Mouse (Mus musculus): Measurements from ENCODE around the gene Nisch. TPM values are rescaled to one million over a fixed set of nuclear protein-coding genes. Genes with fewer than 3 reads are reported as not detected.
A peak's percentile ranks its signal among the peaks of the same experiment; 100 is the strongest.

Gene Nisch
- polyA plus RNA-seq, 1 experiment from 2014 or later = 245 TPM

DNA sequence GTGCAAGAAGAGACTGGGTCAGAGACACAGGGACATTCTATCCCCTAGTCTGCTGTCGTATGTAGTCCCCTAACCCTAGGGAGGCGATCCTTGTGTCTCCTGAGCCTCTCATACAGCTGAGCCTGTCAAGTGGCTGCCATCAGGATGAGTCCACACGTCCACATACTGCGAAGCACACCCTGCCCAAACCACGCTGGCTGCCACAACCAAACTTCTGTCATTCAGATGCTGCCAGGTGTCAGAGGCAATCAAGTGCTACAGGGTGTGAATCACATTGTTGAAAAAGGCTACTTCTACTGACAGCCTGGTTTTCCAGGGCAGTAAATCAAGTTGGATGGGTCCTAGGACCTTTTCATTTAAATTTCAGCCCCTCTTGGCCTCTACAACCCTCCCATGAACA is 39.0 kb downstream of the Nisch start:
- Histone ChIP-seq H3K27ac (ENCODE audit: low read depth, low read length) (no peak overlapping the region), H3K4me1 (replicated peaks; ENCODE audit: control insufficient read depth, insufficient read depth, low read length) (peaks cover 1% of the 10 kb centered on the region; the same call in 1 of the 2 replicates), H3K9me3 (ENCODE audit: control insufficient read depth, low read length) (no peaks in the 10 kb centered on the region), H3K4me2 (no peak overlapping the region), H3K36me3 (ENCODE audit: control insufficient read depth, insufficient read depth, low read length) (peaks cover 79% of the 10 kb centered on the region), H3K4me3 (ENCODE audit: low read depth, low read length) (no peak overlapping the region), H3K27me3 (replicated peaks; ENCODE audit: control insufficient read depth, insufficient read depth, low read length) (no peaks in the 10 kb centered on the region), H3K9ac (ENCODE audit: low read depth, low read length) (no peak overlapping the region)
- ATAC-seq (replicated peaks; ENCODE audit: low FRiP score) (no peak), DNase-seq (ENCODE audit: low spot score) (no peak)
- WGBS = 83% methylated on average over 5 of the region's 5 CpGs

DNA sequence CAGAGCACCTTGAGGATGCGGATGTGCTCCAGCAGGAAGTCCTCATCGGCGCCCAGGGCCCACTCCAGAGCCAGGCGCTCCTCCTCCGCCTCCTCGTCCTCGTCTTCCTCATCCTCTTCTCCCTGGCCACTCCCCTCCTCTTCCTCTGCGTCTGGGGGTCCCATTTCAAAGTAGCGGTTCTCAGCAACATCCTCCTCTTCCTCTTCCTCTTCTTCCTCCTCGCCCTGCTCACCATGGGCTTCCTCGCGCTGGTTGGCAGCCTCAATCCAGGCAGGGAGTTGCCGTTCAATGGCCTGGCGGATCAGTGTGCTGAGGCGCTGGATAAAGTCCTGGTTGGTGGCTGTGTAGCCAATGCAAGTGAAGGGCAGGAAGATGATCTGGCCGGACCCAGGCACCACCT is 39.5 kb downstream of the Nisch start:
- Histone ChIP-seq H3K36me3 (ENCODE audit: control insufficient read depth, insufficient read depth, low read length) (peaks cover 79% of the 10 kb centered on the region), H3K9me3 (ENCODE audit: control insufficient read depth, low read length) (no peaks in the 10 kb centered on the region), H3K9ac (ENCODE audit: low read depth, low read length) (no peak overlapping the region), H3K4me1 (replicated peaks; ENCODE audit: control insufficient read depth, insufficient read depth, low read length) (no peaks in the 10 kb centered on the region), H3K27me3 (replicated peaks; ENCODE audit: control insufficient read depth, insufficient read depth, low read length) (no peaks in the 10 kb centered on the region), H3K27ac (ENCODE audit: low read depth, low read length) (no peak overlapping the region), H3K4me3 (ENCODE audit: low read depth, low read length) (no peak overlapping the region), H3K4me2 (no peak overlapping the region)
- DNase-seq (ENCODE audit: low spot score) (no peak), ATAC-seq (replicated peaks; ENCODE audit: low FRiP score) (no peak)
- WGBS = 83% methylated on average over 16 of the region's 16 CpGs

DNA sequence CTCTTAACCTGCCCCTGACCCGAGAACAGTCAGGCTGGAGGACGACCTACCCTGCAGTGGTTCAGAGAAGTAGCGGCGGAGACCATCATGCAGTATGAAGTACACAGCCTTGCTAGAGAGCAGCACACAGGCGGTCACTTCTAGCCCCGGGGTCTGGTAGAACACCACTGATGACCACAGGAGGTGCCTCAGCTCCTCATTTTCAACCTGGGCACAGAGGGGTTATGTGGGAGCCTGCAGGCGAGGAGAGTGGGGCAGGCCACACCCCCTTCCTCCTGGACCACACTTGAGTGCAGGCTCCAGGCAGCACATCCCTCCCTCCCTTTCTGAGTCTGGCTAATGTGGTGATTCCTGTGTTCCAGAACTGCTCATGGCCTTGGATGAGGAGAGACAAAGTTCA is 43.2 kb downstream of the Nisch start:
- H3K27ac ChIP-seq (ENCODE audit: low read depth, low read length) = no peak overlapping the region
- WGBS = 88% methylated on average over 7 of the region's 7 CpGs
- no peak for ATAC-seq (replicated peaks; ENCODE audit: low FRiP score)

DNA sequence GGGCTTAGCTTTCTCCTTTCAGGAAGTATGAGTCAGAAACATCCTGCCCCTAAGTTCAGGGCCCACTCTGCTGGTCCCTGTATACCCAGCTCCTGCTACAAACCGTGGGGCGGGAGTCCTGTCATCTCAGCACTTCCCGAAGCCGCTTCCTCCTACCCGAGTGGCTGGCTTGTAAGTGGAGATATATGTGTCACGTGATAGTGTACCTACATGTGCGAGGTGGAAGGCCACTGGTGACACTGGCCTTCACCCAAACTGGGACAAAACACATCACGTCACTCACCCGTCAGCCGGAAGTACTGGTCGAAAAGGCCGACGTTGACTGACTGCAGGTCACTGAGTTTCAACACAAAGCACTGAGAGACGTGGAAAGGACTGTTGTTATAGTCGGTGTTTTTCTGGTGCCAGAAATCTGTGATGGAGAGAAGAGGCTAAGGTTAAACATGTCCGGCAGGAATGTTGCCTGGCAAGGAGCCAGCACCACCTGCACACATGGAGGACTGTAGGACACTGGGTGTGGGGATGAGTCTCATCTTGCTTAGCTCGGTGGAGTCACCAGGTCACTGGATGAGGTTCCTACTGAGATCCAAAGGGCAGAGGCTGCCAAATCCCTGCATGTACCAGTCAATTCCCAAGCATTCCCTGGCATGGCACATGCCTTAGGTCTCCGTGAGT is 43.8 kb downstream of the Nisch start:
- Histone ChIP-seq H3K9me3 (ENCODE audit: control insufficient read depth, low read length) (no peaks in the 10 kb centered on the region), H3K27ac (ENCODE audit: low read depth, low read length) (no peak overlapping the region), H3K4me1 (replicated peaks; ENCODE audit: control insufficient read depth, insufficient read depth, low read length) (0 out of 2 replicates have a peak, but pooled peaks cover 5% of the 10 kb centered on the region), H3K36me3 (ENCODE audit: control insufficient read depth, insufficient read depth, low read length) (peaks cover 76% of the 10 kb centered on the region), H3K4me2 (no peak overlapping the region), H3K9ac (ENCODE audit: low read depth, low read length) (no peak overlapping the region), H3K4me3 (ENCODE audit: low read depth, low read length) (no peak overlapping the region), H3K27me3 (replicated peaks; ENCODE audit: control insufficient read depth, insufficient read depth, low read length) (no peaks in the 10 kb centered on the region)
- DNase-seq (ENCODE audit: low spot score) = no peak
- ATAC-seq (replicated peaks; ENCODE audit: low FRiP score) = no peak
- 81% methylated on average over 18 of the region's 18 CpGs for WGBS

More for the DNA sequence above, 43.2 kb downstream of the Nisch start:
- Histone ChIP-seq H3K4me3 (ENCODE audit: low read depth, low read length) (no peak overlapping the region), H3K4me2 (no peak overlapping the region), H3K36me3 (ENCODE audit: control insufficient read depth, insufficient read depth, low read length) (peaks cover 78% of the 10 kb centered on the region), H3K4me1 (replicated peaks; ENCODE audit: control insufficient read depth, insufficient read depth, low read length) (0 out of 2 replicates have a peak, but pooled peaks cover under 1% of the 10 kb centered on the region), H3K9me3 (ENCODE audit: control insufficient read depth, low read length) (no peaks in the 10 kb centered on the region), H3K9ac (ENCODE audit: low read depth, low read length) (no peak overlapping the region), H3K27me3 (replicated peaks; ENCODE audit: control insufficient read depth, insufficient read depth, low read length) (no peaks in the 10 kb centered on the region)
- DNase-seq (ENCODE audit: low spot score) = no peak

DNA sequence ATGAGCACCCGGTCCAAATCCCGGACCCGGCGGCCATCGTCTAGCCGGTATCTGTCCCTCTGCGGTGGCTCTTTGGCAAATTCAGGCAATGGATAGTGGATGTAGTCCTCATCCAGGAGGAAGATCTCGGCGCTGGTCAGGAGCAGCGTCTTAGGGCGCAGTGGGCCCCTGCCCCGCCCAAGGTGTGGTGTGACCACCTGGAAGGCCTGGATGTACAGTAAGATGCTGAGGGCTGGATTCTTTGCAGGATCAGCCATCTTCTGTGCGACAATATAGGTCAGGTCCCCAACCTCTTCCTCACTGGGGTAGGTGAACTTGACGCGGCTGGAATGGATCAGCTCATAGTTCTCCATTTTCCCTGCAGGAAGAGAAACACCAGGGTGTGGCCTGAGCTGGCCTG is 44.9 kb downstream of the Nisch start:
- Histone ChIP-seq H3K9ac (ENCODE audit: low read depth, low read length) (no peak overlapping the region), H3K4me2 (no peak overlapping the region), H3K4me1 (replicated peaks; ENCODE audit: control insufficient read depth, insufficient read depth, low read length) (0 out of 2 replicates have a peak, but pooled peaks cover 5% of the 10 kb centered on the region), H3K27me3 (replicated peaks; ENCODE audit: control insufficient read depth, insufficient read depth, low read length) (peaks cover 7% of the 10 kb centered on the region; the same call in 1 of the 2 replicates), H3K9me3 (ENCODE audit: control insufficient read depth, low read length) (no peaks in the 10 kb centered on the region), H3K36me3 (ENCODE audit: control insufficient read depth, insufficient read depth, low read length) (peaks cover 65% of the 10 kb centered on the region), H3K4me3 (ENCODE audit: low read depth, low read length) (no peak overlapping the region), H3K27ac (ENCODE audit: low read depth, low read length) (no peak overlapping the region)
- no peak for ATAC-seq (replicated peaks; ENCODE audit: low FRiP score)
- 94% methylated on average over 15 of the region's 15 CpGs for WGBS
- DNase-seq (ENCODE audit: low spot score) = no peak

DNA sequence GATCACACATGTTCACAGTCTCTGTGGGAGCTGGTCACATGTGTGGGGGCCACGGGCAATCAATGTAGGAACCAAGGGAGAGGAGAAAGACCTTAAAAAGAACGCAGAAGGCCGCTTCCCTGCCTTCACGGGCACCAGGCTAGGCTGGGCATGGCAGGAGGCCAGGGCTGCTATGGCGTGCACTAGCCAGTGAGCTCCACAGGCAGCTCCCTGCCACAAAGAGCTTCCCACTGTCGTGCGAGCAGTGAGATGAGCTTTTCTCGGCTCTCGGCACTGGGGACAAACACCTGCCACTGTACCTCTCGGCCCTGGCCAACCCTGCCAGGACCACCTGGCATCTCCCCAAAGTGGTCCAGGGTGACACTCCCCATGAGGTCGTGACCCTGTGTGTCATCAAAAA is 45.4 kb downstream of the Nisch start:
- Histone ChIP-seq H3K36me3 (ENCODE audit: control insufficient read depth, insufficient read depth, low read length) (peaks cover 60% of the 10 kb centered on the region), H3K4me1 (replicated peaks; ENCODE audit: control insufficient read depth, insufficient read depth, low read length) (peaks cover 6% of the 10 kb centered on the region; the same call in 1 of the 2 replicates), H3K9me3 (ENCODE audit: control insufficient read depth, low read length) (no peaks in the 10 kb centered on the region), H3K27ac (ENCODE audit: low read depth, low read length) (no peak overlapping the region), H3K27me3 (replicated peaks; ENCODE audit: control insufficient read depth, insufficient read depth, low read length) (peaks cover 7% of the 10 kb centered on the region; the same call in 1 of the 2 replicates), H3K4me3 (ENCODE audit: low read depth, low read length) (no peak overlapping the region), H3K9ac (ENCODE audit: low read depth, low read length) (no peak overlapping the region), H3K4me2 (no peak overlapping the region)
- no peak for ATAC-seq (replicated peaks; ENCODE audit: low FRiP score)
- DNase-seq (ENCODE audit: low spot score) = no peak
- WGBS = 96% methylated on average over 11 of the region's 11 CpGs

DNA sequence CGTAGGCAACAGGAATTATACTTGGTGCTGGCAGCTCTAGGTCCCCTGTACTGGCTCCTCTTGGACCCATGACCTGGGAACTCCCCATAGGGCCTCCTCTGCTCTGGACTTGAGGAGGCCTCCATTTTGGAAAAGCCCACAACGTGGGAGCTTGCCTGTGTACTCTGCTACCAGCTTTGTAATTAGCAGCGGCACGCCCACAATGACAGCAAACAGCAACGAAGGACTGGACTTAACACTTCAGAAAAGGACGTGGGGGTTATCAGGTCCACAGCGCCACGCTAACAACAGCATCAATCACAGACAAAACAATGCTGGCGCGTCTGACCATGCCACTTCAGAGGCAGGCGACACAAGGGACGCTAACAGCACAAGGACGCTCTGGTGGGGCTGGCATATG is 45.8 kb downstream of the Nisch start:
- no peak for DNase-seq (ENCODE audit: low spot score)
- peaks cover 7% of the 10 kb centered on the region; the same call in 1 of the 2 replicates for H3K27me3 ChIP-seq (replicated peaks; ENCODE audit: control insufficient read depth, insufficient read depth, low read length)
- H3K4me3 ChIP-seq (ENCODE audit: low read depth, low read length) = no peak overlapping the region
- H3K9me3 ChIP-seq (ENCODE audit: control insufficient read depth, low read length) = no peaks in the 10 kb centered on the region
- no peak overlapping the region for H3K27ac ChIP-seq (ENCODE audit: low read depth, low read length)
- peaks cover 56% of the 10 kb centered on the region for H3K36me3 ChIP-seq (ENCODE audit: control insufficient read depth, insufficient read depth, low read length)
- ATAC-seq (replicated peaks; ENCODE audit: low FRiP score) = no peak
- WGBS = 80% methylated on average over 13 of the region's 13 CpGs
- no peak overlapping the region for H3K4me2 ChIP-seq
- peaks cover 10% of the 10 kb centered on the region; the same call in 1 of the 2 replicates for H3K4me1 ChIP-seq (replicated peaks; ENCODE audit: control insufficient read depth, insufficient read depth, low read length)
- H3K9ac ChIP-seq (ENCODE audit: low read depth, low read length) = no peak overlapping the region

DNA sequence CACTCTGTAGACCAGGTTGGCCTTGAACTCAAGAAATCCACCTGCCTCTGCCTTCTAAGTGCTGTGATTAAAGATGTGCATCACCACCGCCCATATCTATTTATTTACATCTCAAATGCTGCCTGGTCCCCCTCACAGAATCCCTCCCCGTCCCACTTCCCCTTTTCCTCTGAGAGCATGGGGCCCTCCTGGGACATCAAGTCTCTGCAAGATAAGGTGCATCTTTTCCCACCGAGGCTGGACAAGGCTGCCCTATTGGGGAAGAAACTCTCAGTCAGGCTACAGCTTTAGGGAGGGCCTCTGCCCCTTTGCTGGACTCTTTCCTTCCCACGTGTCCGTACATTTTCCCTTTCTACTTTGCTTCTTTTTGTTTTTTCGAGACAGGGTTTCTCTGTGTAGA is 47.2 kb downstream of the Nisch start:
- H3K36me3 ChIP-seq (ENCODE audit: control insufficient read depth, insufficient read depth, low read length) = peaks cover 44% of the 10 kb centered on the region
- ATAC-seq (replicated peaks; ENCODE audit: low FRiP score) = no peak

DNA sequence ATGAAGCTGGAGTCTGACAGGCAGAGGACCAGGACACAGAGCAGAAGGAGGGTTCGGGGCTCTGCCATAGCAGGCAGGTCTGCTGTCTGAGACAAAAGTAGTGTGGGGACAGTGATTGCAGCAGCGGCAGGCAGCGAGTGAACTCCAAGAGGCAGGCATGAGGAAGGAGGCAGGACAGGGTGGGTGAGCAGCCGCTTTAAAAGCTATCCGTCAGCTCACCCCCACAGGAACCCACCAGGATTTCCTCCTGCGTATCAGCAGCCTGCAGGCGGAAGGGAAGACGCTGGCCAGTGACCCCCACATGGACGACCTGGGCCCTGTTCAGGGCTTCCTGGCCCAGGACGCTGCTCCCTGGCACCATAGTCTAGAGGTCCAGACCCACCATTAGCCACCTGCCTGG is 48.3 kb downstream of the Nisch start, which contains the start of gene Stab1:
Gene Stab1 (minus strand): TSS at position 217 of the 400 bp plus-strand sequence.
- no peak within 1 kb of the TSS for H3K9ac ChIP-seq (ENCODE audit: low read depth, low read length)
- peak within 1 kb of the TSS; percentile 35 for H3K4me2 ChIP-seq
- 19% methylated on average over 10 of the region's 10 CpGs for WGBS
- peak within 1 kb of the TSS; percentile 28 for H3K4me3 ChIP-seq (ENCODE audit: low read depth, low read length)
- H3K9me3 ChIP-seq (ENCODE audit: control insufficient read depth, low read length) = no peaks in the 10 kb centered on the region
- peaks cover 33% of the 10 kb centered on the region for H3K36me3 ChIP-seq (ENCODE audit: control insufficient read depth, insufficient read depth, low read length)
- H3K4me1 ChIP-seq (replicated peaks; ENCODE audit: control insufficient read depth, insufficient read depth, low read length) = peaks cover 24% of the 10 kb centered on the region
- H3K27me3 ChIP-seq (replicated peaks; ENCODE audit: control insufficient read depth, insufficient read depth, low read length) = peaks cover 7% of the 10 kb centered on the region; the same call in 1 of the 2 replicates
- no peak for ATAC-seq (replicated peaks; ENCODE audit: low FRiP score)
- H3K27ac ChIP-seq (ENCODE audit: low read depth, low read length) = no peak within 1 kb of the TSS
- DNase-seq (ENCODE audit: low spot score) = no peak

More for the DNA sequence above, 47.2 kb downstream of the Nisch start:
- Histone ChIP-seq H3K4me2 (no peak overlapping the region), H3K27me3 (replicated peaks; ENCODE audit: control insufficient read depth, insufficient read depth, low read length) (peaks cover 7% of the 10 kb centered on the region; the same call in 1 of the 2 replicates), H3K27ac (ENCODE audit: low read depth, low read length) (no peak overlapping the region), H3K9me3 (ENCODE audit: control insufficient read depth, low read length) (no peaks in the 10 kb centered on the region), H3K4me3 (ENCODE audit: low read depth, low read length) (no peak overlapping the region), H3K4me1 (replicated peaks; ENCODE audit: control insufficient read depth, insufficient read depth, low read length) (peaks cover 17% of the 10 kb centered on the region), H3K9ac (ENCODE audit: low read depth, low read length) (no peak overlapping the region)
- no peak for DNase-seq (ENCODE audit: low spot score)
- 37% methylated on average over 6 of the region's 6 CpGs for WGBS
